22 mouse cellular contexts compared by ENCODE assay signal in the genomic region with DNA sequence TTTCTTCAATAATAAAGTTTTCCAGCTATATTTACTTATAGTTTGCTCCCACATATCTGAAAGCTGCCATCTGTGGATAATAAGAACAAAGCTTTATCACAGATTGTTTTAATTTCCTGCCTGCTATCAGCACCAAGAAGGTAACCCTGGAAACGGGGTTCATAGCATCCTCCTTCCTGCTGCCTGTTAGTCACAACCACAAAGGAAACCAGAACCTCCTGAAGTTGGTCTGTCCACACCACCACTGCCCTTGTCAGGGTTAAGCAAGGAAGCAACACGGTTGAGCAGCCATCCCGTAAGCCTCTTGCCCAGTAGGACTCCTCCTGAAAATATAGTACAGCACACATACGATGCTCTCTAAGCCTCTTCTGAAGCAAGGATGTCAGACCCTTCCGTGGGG. TPM values are rescaled to one million over a fixed set of nuclear protein-coding genes. Genes with fewer than 3 reads are reported as not detected.
DNase-seq lines count a peak whose midpoint lies in the region; ATAC-seq lines count a peak whose summit lies in the region.
"Had no signal": no experiment of that assay in that cellular context is flagged by ENCODE, and none has a peak within 500 bp of the region (broad histone marks: within the 10 kb centered on the region; RNA-seq: fewer than 3 reads in every experiment).

No protein-coding gene starts in this region.

- H3K27me3 ChIP-seq in heart, embryonic 11.5 days (ENCODE audit: control insufficient read depth, insufficient read depth, low read length), result no peaks in the 10 kb centered on the region
- H3K27me3 ChIP-seq: embryonic facial prominence, embryonic 15.5 days; liver, embryonic 15.5 days; midbrain, embryonic 12.5 days; neural tube, embryonic 15.5 days had no signal

- no peak overlapping the region for H3K9ac ChIP-seq in heart, embryonic 11.5 days (ENCODE audit: low read depth, low read length)
- H3K9ac ChIP-seq: embryonic facial prominence, embryonic 15.5 days; forebrain, postnatal 0 days; liver, embryonic 15.5 days; midbrain, embryonic 12.5 days; neural tube, embryonic 15.5 days had no signal

- H3K27ac ChIP-seq in heart, embryonic 11.5 days (ENCODE audit: low read depth, low read length), result no peak overlapping the region
- H3K27ac ChIP-seq: embryonic facial prominence, embryonic 15.5 days; liver, embryonic 15.5 days; macrophage; midbrain, embryonic 12.5 days; neural tube, embryonic 15.5 days had no signal

- no peak for ATAC-seq in heart, embryonic 11.5 days (replicated peaks; ENCODE audit: insufficient number of reproducible peaks, low FRiP score, low TSS enrichment)
- ATAC-seq in CD4-positive, CD25-positive, alpha-beta regulatory T cell, adult 4 months, result peak; percentile 90
- peak; percentile 97 for ATAC-seq in granulocyte monocyte progenitor cell, adult 5-6 weeks (replicated peaks; ENCODE audit: poor library complexity, severe bottlenecking)
- ATAC-seq: forebrain, postnatal 0 days; hindbrain, embryonic 16.5 days had no signal

- H3K4me1 ChIP-seq in heart, embryonic 11.5 days (ENCODE audit: control insufficient read depth, insufficient read depth, low read length), result peaks cover 5% of the 10 kb centered on the region
- H3K4me1 ChIP-seq: embryonic facial prominence, embryonic 15.5 days; midbrain, embryonic 12.5 days; neural tube, embryonic 15.5 days had no signal

- no peaks in the 10 kb centered on the region for H3K9me3 ChIP-seq in heart, embryonic 11.5 days (replicated peaks; ENCODE audit: control insufficient read depth, low read length)
- H3K9me3 ChIP-seq: embryonic facial prominence, embryonic 15.5 days; liver, embryonic 15.5 days; midbrain, embryonic 12.5 days; neural tube, embryonic 15.5 days had no signal

- H3K4me2 ChIP-seq in heart, embryonic 11.5 days, result no peak overlapping the region
- H3K4me2 ChIP-seq: embryonic facial prominence, embryonic 15.5 days; liver, embryonic 15.5 days; midbrain, embryonic 12.5 days; neural tube, embryonic 15.5 days had no signal

- no peak overlapping the region for H3K4me3 ChIP-seq in heart, embryonic 11.5 days (ENCODE audit: low read depth, low read length)
- H3K4me3 ChIP-seq: embryonic facial prominence, embryonic 15.5 days; liver, embryonic 15.5 days; midbrain, embryonic 12.5 days; neural tube, embryonic 15.5 days had no signal

- no peaks in the 10 kb centered on the region for H3K36me3 ChIP-seq in heart, embryonic 11.5 days (ENCODE audit: control insufficient read depth, insufficient read depth, low read length)
- H3K36me3 ChIP-seq: embryonic facial prominence, embryonic 15.5 days; liver, embryonic 15.5 days; midbrain, embryonic 12.5 days; neural tube, embryonic 15.5 days had no signal

- WGBS in heart, embryonic 11.5 days (ENCODE audit: insufficient replicate concordance), result 67% methylated on average over 5 of the region's 5 CpGs

- DNase-seq in heart, adult 8-10 months (ENCODE audit: low spot score), result peak; percentile 9
- peak; percentile 32 for DNase-seq in naive thymus-derived CD4-positive, alpha-beta T cell, adult 2 months (ENCODE audit: low read depth)
- no peak for DNase-seq in urinary bladder, adult 2 months (ENCODE audit: low spot score)
- DNase-seq in ovary, adult 18-20 months (ENCODE audit: low spot score), result no peak
- DNase-seq in adrenal gland, adult (ENCODE audit: inconsistent age in 2 of 2, low spot score in 1 of 2), result no peak
- DNase-seq: B cell, adult 2 months; cerebellum, postnatal 10 days; forebrain, postnatal 0 days; heart, postnatal 36 days; kidney, adult 11 months; kidney, postnatal 14 days; right cerebral cortex, postnatal 14 days; thymus, adult 2 months had no signal

RNA-seq across cellular contexts. Expression of a gene that starts 17.1 kb away (rescaled TPM):
- total RNA-seq in heart, adult 8-10 months (2022), result 1 to 10 TPM; 5.5 to 6.8 (median 6.4) TPM
- 6.7 and 7.5 TPM in 2 replicates for polyA plus RNA-seq in heart, embryonic 11.5 days (2014; fragmentation: Nextera tagmentation; extraction: Ambion mirVana)
- polyA plus RNA-seq in CD4-positive, CD25-positive, alpha-beta regulatory T cell, adult 4 months (2017; shearing (Covaris generic)), result 1 to 10 TPM; 1.5 to 2.2 TPM
- 1.8 and 3.3 TPM in 2 replicates for total RNA-seq in granulocyte monocyte progenitor cell, adult 5-6 weeks (2014; fragmentation: Nextera tagmentation)
- 0.41 and 2.1 TPM in 2 replicates for total RNA-seq in granulocyte monocyte progenitor cell, adult 5-6 weeks (2017)
- polyA plus RNA-seq in urinary bladder, adult 2 months (2012; rRNA removed), result 4.6 and 5.7 TPM in 2 replicates

Comparison
In these comparisons a context has a peak if more than half of its experiments do, and no peak if none do; other contexts are left out.
1. DNase-seq: peak in heart, adult 8-10 months (single experiment) and naive thymus-derived CD4-positive, alpha-beta T cell, adult 2 months (single experiment); none in urinary bladder, adult 2 months (single experiment), ovary, adult 18-20 months (single experiment) and adrenal gland, adult (0 of 2).